Mouse (Mus musculus) macrophage (primary cell): ENCODE data around the gene Fbxl20. TPM values are rescaled to one million over a fixed set of nuclear protein-coding genes. Genes with fewer than 3 reads are reported as not detected.

Experiments used
- H3K27ac ChIP-seq: fragments of 350-480 bp; formaldehyde crosslinking; 2 replicates; pipeline ENCODE4 v1.9.0; 2021
- H3K36me3 ChIP-seq: fragments of 350-480 bp; formaldehyde crosslinking; 2 replicates; pipeline ENCODE4 v1.9.0; 2021; ENCODE audit errors: inconsistent target
- H3K4me3 ChIP-seq: fragments of 350-480 bp; formaldehyde crosslinking; 2 replicates; pipeline ENCODE4 v1.9.0; 2021; ENCODE audit errors: inconsistent target
- H3K79me2 ChIP-seq: fragments of 350-480 bp; formaldehyde crosslinking; 2 replicates; pipeline ENCODE4 v1.9.0; 2021; ENCODE audit errors: inconsistent target
- WGBS: methylation state at CpG from one replicate; pipeline ENCODE4 v1.1.7; 2026; ENCODE audit warnings: inconsistent platforms; ENCODE audit not compliant: missing documents; 5-methylcytosine and 5-hydroxymethylcytosine counted together
- polyA plus RNA-seq: library from polyadenylated mRNA; stranded (reverse); fragments of 250-400 nt; gene quantifications from 3 replicates; pipeline ENCODE4 v1.2.4, GENCODE M21; 2018; ENCODE audit warnings: inconsistent platforms

Gene Fbxl20
- polyA plus RNA-seq, 1 experiment from 2014 or later: 13.4 TPM

- Histone ChIP-seq H3K79me2 (peaks cover 100% of the 10 kb centered on the region), H3K27ac (no peak overlapping the region), H3K4me3 (no peak overlapping the region), H3K36me3 (no peaks in the 10 kb centered on the region)
- WGBS: 95% methylated on average over 11 of the region's 11 CpGs
These were observed 12.4 kb downstream of the Fbxl20 start for GRCm38 (mm10) chr11:98137836-98138235.

GRCm38 (mm10) chr11:98134951-98135350 lies 15.3 kb downstream of the Fbxl20 start:
- Histone ChIP-seq H3K27ac (no peak overlapping the region), H3K36me3 (no peaks in the 10 kb centered on the region), H3K4me3 (no peak overlapping the region), H3K79me2 (peaks cover 75% of the 10 kb centered on the region)
- WGBS: 94% methylated on average over 4 of the region's 4 CpGs

- Histone ChIP-seq H3K79me2 (no peaks in the 10 kb centered on the region; the same call in 1 of the 2 replicates), H3K36me3 (peaks cover 15% of the 10 kb centered on the region; the same call in 1 of the 2 replicates)
- 94% methylated on average over 5 of the region's 5 CpGs for WGBS
These were observed 26.8 kb downstream of the Fbxl20 start for GRCm38 (mm10) chr11:98123424-98123823.

GRCm38 (mm10) chr11:98114363-98114762 lies 35.8 kb downstream of the Fbxl20 start:
- Histone ChIP-seq H3K79me2 (no peaks in the 10 kb centered on the region), H3K4me3 (no peak overlapping the region), H3K27ac (no peak overlapping the region), H3K36me3 (peaks cover 40% of the 10 kb centered on the region; the same call in 1 of the 2 replicates)
- 100% methylated on average over 1 of the region's 1 CpGs for WGBS

More at GRCm38 (mm10) chr11:98123424-98123823, 26.8 kb downstream of the Fbxl20 start:
- H3K4me3 ChIP-seq: no peak overlapping the region
- no peak overlapping the region for H3K27ac ChIP-seq

GRCm38 (mm10) chr11:98113504-98113903 lies 36.7 kb downstream of the Fbxl20 start:
- Histone ChIP-seq H3K79me2 (no peaks in the 10 kb centered on the region), H3K4me3 (no peak overlapping the region), H3K36me3 (peaks cover 48% of the 10 kb centered on the region; the same call in 1 of the 2 replicates), H3K27ac (no peak overlapping the region)
- WGBS: 94% methylated on average over 4 of the region's 4 CpGs

GRCm38 (mm10) chr11:98109706-98110105 lies 40.5 kb downstream of the Fbxl20 start:
- no peak overlapping the region for H3K4me3 ChIP-seq
- H3K27ac ChIP-seq: no peak overlapping the region
- no peaks in the 10 kb centered on the region for H3K79me2 ChIP-seq
- 95% methylated on average over 5 of the region's 5 CpGs for WGBS
- H3K36me3 ChIP-seq: peaks cover 78% of the 10 kb centered on the region; the same call in 1 of the 2 replicates

- no peak overlapping the region for H3K4me3 ChIP-seq
- H3K27ac ChIP-seq: no peak overlapping the region
- H3K36me3 ChIP-seq: peaks cover 78% of the 10 kb centered on the region
- 93% methylated on average over 2 of the region's 3 CpGs for WGBS
- H3K79me2 ChIP-seq: no peaks in the 10 kb centered on the region
These were observed 48.9 kb downstream of the Fbxl20 start for GRCm38 (mm10) chr11:98101332-98101731.

- H3K27ac ChIP-seq: no peak overlapping the region
- no peaks in the 10 kb centered on the region for H3K79me2 ChIP-seq
- H3K4me3 ChIP-seq: no peak overlapping the region
- peaks cover 60% of the 10 kb centered on the region for H3K36me3 ChIP-seq
- 92% methylated on average over 9 of the region's 9 CpGs for WGBS
These were observed 59.6 kb downstream of the Fbxl20 start for GRCm38 (mm10) chr11:98090583-98090982.

- Histone ChIP-seq H3K4me3 (no peak overlapping the region), H3K27ac (no peak overlapping the region), H3K36me3 (peaks cover 46% of the 10 kb centered on the region), H3K79me2 (no peaks in the 10 kb centered on the region)
- WGBS: 49% methylated on average over 7 of the region's 7 CpGs
These were observed 62.0 kb downstream of the Fbxl20 start for GRCm38 (mm10) chr11:98088224-98088623.

- Histone ChIP-seq H3K79me2 (no peaks in the 10 kb centered on the region), H3K27ac (no peak overlapping the region), H3K36me3 (peaks cover 30% of the 10 kb centered on the region), H3K4me3 (no peak overlapping the region)
- 87% methylated on average over 7 of the region's 7 CpGs for WGBS
These were observed 63.6 kb downstream of the Fbxl20 start for GRCm38 (mm10) chr11:98086574-98086973.

- WGBS: 94% methylated on average over 9 of the region's 9 CpGs
These were observed 64.1 kb downstream of the Fbxl20 start for GRCm38 (mm10) chr11:98086141-98086540.

GRCm38 (mm10) chr11:98082745-98083144 lies 67.5 kb downstream of the Fbxl20 start:
- Histone ChIP-seq H3K4me3 (no peak overlapping the region), H3K36me3 (no peaks in the 10 kb centered on the region)
- 96% methylated on average over 7 of the region's 7 CpGs for WGBS

More at GRCm38 (mm10) chr11:98086141-98086540, 64.1 kb downstream of the Fbxl20 start:
- H3K4me3 ChIP-seq: no peak overlapping the region
- H3K79me2 ChIP-seq: no peaks in the 10 kb centered on the region
- H3K27ac ChIP-seq: no peak overlapping the region
- peaks cover 26% of the 10 kb centered on the region for H3K36me3 ChIP-seq

GRCm38 (mm10) chr11:98080450-98080849 lies 69.8 kb downstream of the Fbxl20 start:
- Histone ChIP-seq H3K4me3 (no peak overlapping the region), H3K36me3 (no peaks in the 10 kb centered on the region), H3K79me2 (no peaks in the 10 kb centered on the region), H3K27ac (no peak overlapping the region)
- 95% methylated on average over 5 of the region's 6 CpGs for WGBS

More at GRCm38 (mm10) chr11:98082745-98083144, 67.5 kb downstream of the Fbxl20 start:
- no peak overlapping the region for H3K27ac ChIP-seq
- no peaks in the 10 kb centered on the region for H3K79me2 ChIP-seq

GRCm38 (mm10) chr11:98077086-98077485 lies 73.1 kb downstream of the Fbxl20 start:
- Histone ChIP-seq H3K4me3 (no peak overlapping the region), H3K27ac (no peak overlapping the region), H3K79me2 (no peaks in the 10 kb centered on the region), H3K36me3 (no peaks in the 10 kb centered on the region)
- 79% methylated on average over 8 of the region's 8 CpGs for WGBS

- Histone ChIP-seq H3K4me3 (no peak overlapping the region), H3K79me2 (no peaks in the 10 kb centered on the region), H3K36me3 (no peaks in the 10 kb centered on the region), H3K27ac (no peak overlapping the region)
- 30% methylated on average over 13 of the region's 13 CpGs for WGBS
These were observed 74.9 kb downstream of the Fbxl20 start for GRCm38 (mm10) chr11:98075195-98075808.
